Mouse (Mus musculus): ENCODE measurements around the gene Gp9. TPM values are rescaled to one million over a fixed set of nuclear protein-coding genes. Genes with fewer than 3 reads are reported as not detected.

Gene Gp9
- polyA plus RNA-seq, 1 experiment, result 0.66 TPM

DNA sequence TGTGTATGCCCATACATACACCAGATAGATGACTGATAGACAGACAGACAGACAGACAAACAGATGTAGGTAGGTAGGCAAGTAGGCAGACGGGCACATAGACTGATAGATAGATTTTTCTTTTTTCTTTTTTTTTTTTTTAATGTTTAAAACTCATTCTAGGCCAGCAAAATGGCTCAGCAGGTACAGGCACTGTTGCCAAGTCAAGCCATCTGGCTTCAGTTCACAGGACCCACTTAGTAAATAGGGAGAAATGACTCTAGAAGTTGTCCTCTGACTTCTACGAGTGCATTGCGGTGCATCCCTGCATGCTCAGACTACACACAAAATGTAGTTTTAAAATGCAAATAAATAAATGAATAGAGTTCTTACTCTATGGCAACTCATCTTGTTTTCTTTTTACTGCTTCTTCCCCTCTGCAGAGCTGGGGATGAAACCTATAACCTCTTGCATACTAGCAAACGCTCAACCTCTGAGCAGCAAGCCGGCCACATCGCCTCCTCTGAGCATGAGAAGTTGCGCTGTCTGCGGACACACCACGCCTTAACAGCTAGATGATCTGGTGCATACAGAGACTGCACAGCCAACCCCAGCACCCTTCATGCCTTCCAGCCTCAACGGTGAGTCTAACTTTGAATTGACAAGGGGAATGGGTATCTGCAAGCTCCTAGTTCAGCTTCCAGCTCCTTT, 16.1 kb downstream of the Gp9 start:
- no peak overlapping the region for H3K4me3 ChIP-seq (ENCODE audit: insufficient read depth, low read depth, low read length)
- no peaks in the 10 kb centered on the region; the same call in 1 of the 2 replicates for H3K36me3 ChIP-seq (ENCODE audit: control insufficient read depth, insufficient read depth, low read length)
- no peak for TF ChIP-seq CTCF (conservative IDR thresholded peaks at IDR 0.05; ENCODE audit: insufficient read depth, insufficient read length, low read depth, low read length)
- no peak for TF ChIP-seq POLR2A (IDR thresholded peaks at IDR 0.05; ENCODE audit: low read depth, low read length)
- peaks cover 1% of the 10 kb centered on the region; the same call in 1 of the 2 replicates for H3K4me1 ChIP-seq (ENCODE audit: control insufficient read depth, insufficient read depth, low read length)
- DNase-seq, result no peak
- WGBS, result 95% methylated on average over 10 of the region's 10 CpGs
- no peak overlapping the region for H3K27ac ChIP-seq (ENCODE audit: insufficient read depth, low read depth, low read length)
- H3K27me3 ChIP-seq (replicated peaks; ENCODE audit: control insufficient read depth, insufficient read depth, low read length), result no peaks in the 10 kb centered on the region

DNA sequence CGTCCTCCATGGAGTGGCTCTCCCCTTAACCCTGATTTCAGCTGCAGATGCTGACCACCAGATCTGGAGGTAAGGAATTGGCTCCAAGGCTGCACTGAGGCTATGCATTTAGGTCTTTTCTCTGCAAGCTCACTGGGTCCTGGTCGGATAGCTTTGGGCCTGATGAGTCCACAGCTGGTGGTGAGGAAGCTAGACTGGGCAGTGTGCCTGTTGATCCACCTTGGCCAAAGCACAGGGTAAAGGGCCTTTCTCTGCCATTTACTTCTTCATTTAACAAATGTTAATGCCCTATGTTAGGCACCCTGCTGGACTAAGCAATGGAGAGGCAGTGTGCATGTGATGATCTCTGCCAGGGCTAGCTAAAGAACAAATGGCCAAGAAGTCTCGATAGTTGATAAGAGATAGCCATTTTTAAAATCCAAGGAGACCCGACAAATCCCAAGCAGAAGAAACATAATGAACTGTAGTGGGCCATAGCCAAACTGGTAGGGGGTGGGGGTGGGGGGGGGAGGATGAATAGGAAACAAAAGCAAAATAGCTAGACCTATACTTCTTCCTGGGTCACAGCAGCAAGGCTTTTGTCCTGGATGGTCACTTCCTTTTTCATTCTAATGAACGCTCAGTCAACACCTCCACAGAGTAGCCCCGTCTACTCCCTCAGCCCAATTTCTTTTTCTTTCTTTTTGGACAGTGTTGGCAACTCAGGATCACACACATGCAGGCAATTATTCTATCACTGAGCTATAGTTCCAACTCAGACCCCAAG, 17.7 kb downstream of the Gp9 start:
- no peak overlapping the region for H3K27ac ChIP-seq (ENCODE audit: insufficient read depth, low read depth, low read length)
- WGBS, result 80% methylated on average over 6 of the region's 6 CpGs
- no peaks in the 10 kb centered on the region; the same call in 1 of the 2 replicates for H3K36me3 ChIP-seq (ENCODE audit: control insufficient read depth, insufficient read depth, low read length)
- no peak for DNase-seq
- H3K4me1 ChIP-seq (ENCODE audit: control insufficient read depth, insufficient read depth, low read length), result no peaks in the 10 kb centered on the region; the same call in 1 of the 2 replicates
- H3K27me3 ChIP-seq (replicated peaks; ENCODE audit: control insufficient read depth, insufficient read depth, low read length), result no peaks in the 10 kb centered on the region
- no peak overlapping the region for H3K4me3 ChIP-seq (ENCODE audit: insufficient read depth, low read depth, low read length)
- TF ChIP-seq POLR2A (IDR thresholded peaks at IDR 0.05; ENCODE audit: low read depth, low read length), result no peak
- TF ChIP-seq CTCF (conservative IDR thresholded peaks at IDR 0.05; ENCODE audit: insufficient read depth, insufficient read length, low read depth, low read length), result no peak

DNA sequence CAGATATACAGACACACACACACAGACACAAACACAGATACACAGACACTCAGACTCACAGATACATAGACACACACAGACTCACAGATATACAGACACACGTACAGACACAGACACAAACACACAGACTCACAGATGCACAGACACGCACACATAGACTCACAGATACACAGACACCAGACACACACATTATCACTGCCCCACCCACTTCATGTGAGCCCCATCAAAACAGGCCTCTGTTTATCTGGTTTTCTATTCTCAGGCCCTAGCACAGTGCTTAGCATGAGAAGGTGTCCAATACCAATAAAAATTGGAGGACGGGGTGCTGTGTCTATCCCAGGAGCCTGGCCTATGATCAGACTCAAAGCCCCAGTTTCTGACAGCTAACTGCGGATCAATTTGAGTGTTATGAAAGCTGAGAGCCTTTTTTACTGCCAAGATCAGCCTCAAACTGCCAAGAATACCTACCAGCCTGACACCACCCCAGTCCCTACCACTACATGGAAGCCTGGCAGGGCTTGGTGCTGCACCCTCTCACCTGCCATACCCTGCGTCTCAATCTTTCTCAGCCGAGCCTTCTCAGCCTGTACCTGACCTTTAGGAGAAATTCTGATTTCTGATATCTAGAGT, 18.5 kb downstream of the Gp9 start:
- Histone ChIP-seq H3K4me1 (ENCODE audit: control insufficient read depth, insufficient read depth, low read length) (no peaks in the 10 kb centered on the region; the same call in 1 of the 2 replicates), H3K36me3 (ENCODE audit: control insufficient read depth, insufficient read depth, low read length) (no peaks in the 10 kb centered on the region; the same call in 1 of the 2 replicates), H3K27me3 (replicated peaks; ENCODE audit: control insufficient read depth, insufficient read depth, low read length) (no peaks in the 10 kb centered on the region), H3K27ac (ENCODE audit: insufficient read depth, low read depth, low read length) (no peak overlapping the region), H3K4me3 (ENCODE audit: insufficient read depth, low read depth, low read length) (no peak overlapping the region)
- TF ChIP-seq CTCF (conservative IDR thresholded peaks at IDR 0.05; ENCODE audit: insufficient read depth, insufficient read length, low read depth, low read length), result no peak
- TF ChIP-seq POLR2A (IDR thresholded peaks at IDR 0.05; ENCODE audit: low read depth, low read length), result no peak
- DNase-seq, result no peak
- WGBS, result 96% methylated on average over 6 of the region's 6 CpGs

DNA sequence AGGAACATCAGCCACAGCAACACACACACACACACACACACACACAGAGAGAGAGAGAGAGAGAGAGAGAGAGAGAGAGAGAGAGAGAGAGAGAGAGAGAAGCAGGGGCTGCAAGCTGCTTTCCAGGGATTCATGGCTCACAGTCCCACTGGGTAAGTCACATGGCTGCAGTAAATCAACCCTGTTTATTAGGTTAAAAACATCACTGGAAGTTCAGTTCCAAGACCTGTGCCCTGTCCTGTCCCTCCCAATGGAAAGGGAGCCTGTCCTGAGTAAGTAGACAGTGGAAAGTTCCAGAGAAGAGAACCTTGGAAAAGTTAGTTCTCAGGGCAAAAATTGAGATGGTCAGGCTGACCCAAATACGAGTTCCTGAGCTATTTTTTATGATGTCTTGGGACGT, 19.4 kb downstream of the Gp9 start:
- Histone ChIP-seq H3K27me3 (replicated peaks; ENCODE audit: control insufficient read depth, insufficient read depth, low read length) (no peaks in the 10 kb centered on the region), H3K36me3 (ENCODE audit: control insufficient read depth, insufficient read depth, low read length) (no peaks in the 10 kb centered on the region; the same call in 1 of the 2 replicates), H3K27ac (ENCODE audit: insufficient read depth, low read depth, low read length) (no peak overlapping the region), H3K4me1 (ENCODE audit: control insufficient read depth, insufficient read depth, low read length) (no peaks in the 10 kb centered on the region; the same call in 1 of the 2 replicates), H3K4me3 (ENCODE audit: insufficient read depth, low read depth, low read length) (no peak overlapping the region)
- whole genome bisulfite sequencing, result 11% methylated on average over 2 of the region's 2 CpGs
- TF ChIP-seq POLR2A (IDR thresholded peaks at IDR 0.05; ENCODE audit: low read depth, low read length), result no peak
- no peak for TF ChIP-seq CTCF (conservative IDR thresholded peaks at IDR 0.05; ENCODE audit: insufficient read depth, insufficient read length, low read depth, low read length)
- DNase-seq, result peak; percentile 51

DNA sequence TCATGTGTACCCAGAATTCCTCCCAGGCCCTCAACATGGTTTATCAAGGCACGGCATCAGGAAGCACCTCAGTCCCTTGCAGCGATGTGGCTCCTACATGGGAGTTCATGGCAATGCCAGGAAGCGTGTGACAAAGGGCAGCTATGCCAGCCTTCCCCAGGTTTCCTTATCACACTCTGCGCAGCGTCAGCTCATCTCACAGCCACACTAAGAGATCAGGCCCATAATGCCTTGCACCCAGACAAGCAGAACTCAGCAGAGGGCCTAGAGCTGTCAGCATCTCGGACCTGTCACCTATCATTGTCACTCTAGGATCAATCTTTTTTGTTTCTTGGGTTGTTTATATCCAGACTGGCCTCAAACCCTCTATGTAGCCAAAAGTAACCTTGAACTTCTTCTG, 21.7 kb downstream of the Gp9 start:
- DNase-seq, result no peak
- Histone ChIP-seq H3K4me1 (ENCODE audit: control insufficient read depth, insufficient read depth, low read length) (no peaks in the 10 kb centered on the region; the same call in 1 of the 2 replicates), H3K27ac (ENCODE audit: insufficient read depth, low read depth, low read length) (no peak overlapping the region), H3K27me3 (replicated peaks; ENCODE audit: control insufficient read depth, insufficient read depth, low read length) (no peaks in the 10 kb centered on the region), H3K4me3 (ENCODE audit: insufficient read depth, low read depth, low read length) (no peak overlapping the region), H3K36me3 (ENCODE audit: control insufficient read depth, insufficient read depth, low read length) (no peaks in the 10 kb centered on the region)
- TF ChIP-seq POLR2A (IDR thresholded peaks at IDR 0.05; ENCODE audit: low read depth, low read length) (no peak), CTCF (conservative IDR thresholded peaks at IDR 0.05; ENCODE audit: insufficient read depth, insufficient read length, low read depth, low read length) (no peak)
- 89% methylated on average over 6 of the region's 6 CpGs for WGBS

DNA sequence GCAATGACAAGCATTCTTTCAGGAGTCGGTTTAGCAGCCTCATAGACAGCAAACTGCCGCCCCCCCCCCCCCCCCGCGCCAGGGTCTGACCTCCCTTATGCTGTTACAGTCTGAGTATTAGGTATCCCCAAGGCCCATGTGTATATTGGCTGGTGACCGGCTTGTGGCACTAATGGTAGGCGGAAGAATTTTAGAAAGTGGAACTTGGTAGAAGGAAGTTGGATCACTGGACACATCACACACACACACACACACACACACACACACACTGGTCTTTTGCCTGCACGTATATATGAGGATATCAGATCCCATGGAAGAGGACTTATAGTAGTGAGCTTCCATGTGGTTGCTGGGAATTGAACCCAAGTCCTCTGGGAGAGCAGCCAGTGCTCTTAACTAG, 24.6 kb downstream of the Gp9 start:
- H3K27me3 ChIP-seq (replicated peaks; ENCODE audit: control insufficient read depth, insufficient read depth, low read length), result no peaks in the 10 kb centered on the region
- 87% methylated on average over 7 of the region's 7 CpGs for WGBS
- TF ChIP-seq POLR2A (IDR thresholded peaks at IDR 0.05; ENCODE audit: low read depth, low read length), result no peak
- no peak for TF ChIP-seq CTCF (conservative IDR thresholded peaks at IDR 0.05; ENCODE audit: insufficient read depth, insufficient read length, low read depth, low read length)
- H3K4me1 ChIP-seq (ENCODE audit: control insufficient read depth, insufficient read depth, low read length), result peaks cover 4% of the 10 kb centered on the region; the same call in 1 of the 2 replicates
- H3K4me3 ChIP-seq (ENCODE audit: insufficient read depth, low read depth, low read length), result no peak overlapping the region
- no peaks in the 10 kb centered on the region for H3K36me3 ChIP-seq (ENCODE audit: control insufficient read depth, insufficient read depth, low read length)
- no peak overlapping the region for H3K27ac ChIP-seq (ENCODE audit: insufficient read depth, low read depth, low read length)
- DNase-seq, result no peak

DNA sequence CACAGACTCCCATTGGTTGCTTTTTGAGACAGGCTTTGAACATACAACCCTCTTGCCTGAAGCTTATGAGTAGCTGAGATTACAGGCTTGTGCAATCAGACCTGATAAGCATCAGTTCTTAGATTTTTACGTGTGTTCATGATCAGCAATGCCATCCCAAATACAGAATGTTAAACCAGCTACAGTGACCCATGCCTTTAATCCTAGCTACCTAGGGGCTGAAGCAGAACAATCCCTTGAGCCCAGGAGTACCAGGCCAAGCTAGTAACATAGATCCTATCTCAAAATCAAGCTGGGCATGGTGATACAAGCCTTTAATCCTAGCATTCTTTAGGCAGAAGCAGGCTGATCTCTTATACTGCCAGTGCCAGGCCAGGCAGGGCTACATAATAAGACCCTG, 26.2 kb downstream of the Gp9 start:
- no peak overlapping the region for H3K27ac ChIP-seq (ENCODE audit: insufficient read depth, low read depth, low read length)
- H3K4me3 ChIP-seq (ENCODE audit: insufficient read depth, low read depth, low read length), result no peak overlapping the region
- H3K36me3 ChIP-seq (ENCODE audit: control insufficient read depth, insufficient read depth, low read length), result no peaks in the 10 kb centered on the region
- DNase-seq, result no peak
- H3K4me1 ChIP-seq (ENCODE audit: control insufficient read depth, insufficient read depth, low read length), result peaks cover 4% of the 10 kb centered on the region
- no peak for TF ChIP-seq POLR2A (IDR thresholded peaks at IDR 0.05; ENCODE audit: low read depth, low read length)
- no peak for TF ChIP-seq CTCF (conservative IDR thresholded peaks at IDR 0.05; ENCODE audit: insufficient read depth, insufficient read length, low read depth, low read length)
- H3K27me3 ChIP-seq (replicated peaks; ENCODE audit: control insufficient read depth, insufficient read depth, low read length), result no peaks in the 10 kb centered on the region
- WGBS, result 67% methylated on average over 1 of the region's 1 CpGs

Data from kidney, adult 2 months (tissue).